Mouse (Mus musculus) testis, adult 2 months (tissue): ENCODE results near the gene Paip2b.

Source experiments
- CTCF ChIP-seq: fragments of 200-500 bp; IDR thresholded peaks from 2 replicates; pipeline ENCODE4 v1.5.1; 2012; ENCODE audit warnings: low read depth, mild to moderate bottlenecking, inconsistent platforms, low read length, moderate library complexity; ENCODE audit not compliant: control insufficient read depth, insufficient read depth, insufficient replicate concordance
- POLR2A ChIP-seq: fragments of 200-500 bp; IDR thresholded peaks from 2 replicates; pipeline ENCODE4 v1.6.1; 2012; ENCODE audit warnings: low read depth, mild to moderate bottlenecking, inconsistent platforms, low read length, moderate library complexity; ENCODE audit not compliant: control insufficient read depth

DNA sequence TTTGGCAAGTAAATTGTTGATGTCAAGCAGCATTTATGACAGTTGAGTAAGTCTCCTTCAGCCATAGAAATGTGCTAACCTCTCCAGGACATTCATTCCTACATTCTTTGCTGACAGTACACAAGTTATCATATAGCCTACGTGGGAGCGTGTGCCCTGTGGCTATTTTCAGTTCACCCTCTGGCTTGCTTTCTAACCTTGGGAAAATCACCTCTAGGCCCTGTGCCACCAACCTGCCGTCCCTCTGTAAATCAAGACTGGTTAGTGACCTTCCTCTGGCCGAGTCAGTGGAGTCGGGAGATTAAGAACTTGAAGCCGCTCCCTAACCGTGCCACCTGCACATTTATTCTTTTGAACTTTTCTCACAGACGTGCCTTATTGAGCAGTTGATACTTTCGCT, 28.5 kb upstream of the Paip2b start:
- no peak for TF ChIP-seq CTCF
- no peak for TF ChIP-seq POLR2A
